Mouse (Mus musculus): ENCODE data around the gene Epb41l1. TPM values are rescaled to one million over a fixed set of nuclear protein-coding genes. Genes with fewer than 3 reads are reported as not detected.
A peak's percentile ranks its signal among the peaks of the same experiment; 100 is the strongest.
"Not testable (repeated sequence)": the region's sequence is repeated elsewhere in the genome, so short reads cannot be mapped to it uniquely, and the experiment has no call there.

The Epb41l1 gene
- polyA plus RNA-seq, 1 experiment from 2014 or later = 3.3 TPM

DNA sequence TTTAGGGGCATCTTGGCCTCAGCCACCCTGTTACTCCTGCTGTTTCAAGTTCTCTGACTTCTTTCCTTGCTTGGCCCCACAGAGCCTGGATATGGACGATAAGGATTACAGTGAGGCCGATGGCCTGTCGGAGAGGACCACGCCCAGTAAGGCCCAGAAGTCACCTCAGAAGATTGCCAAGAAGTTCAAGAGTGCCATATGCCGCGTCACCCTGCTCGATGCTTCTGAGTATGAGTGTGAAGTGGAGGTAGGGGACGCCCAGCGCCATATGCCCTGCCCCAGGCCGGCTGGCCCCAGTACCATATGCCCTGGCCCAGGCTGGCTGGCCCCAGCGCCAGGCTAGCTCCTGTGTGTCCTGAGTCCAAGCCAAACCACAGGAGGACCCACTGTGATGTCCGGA, 74.2 kb downstream of the Epb41l1 start:
- Histone ChIP-seq H3K27ac (no peak overlapping the region), H3K4me3 (replicated peaks) (no peak overlapping the region), H3K9me3 (no peaks in the 10 kb centered on the region), H3K4me1 (no peaks in the 10 kb centered on the region; the same call in 1 of the 2 replicates), H3K4me2 (no peak overlapping the region), H3K27me3 (replicated peaks) (no peaks in the 10 kb centered on the region), H3K9ac (no peak overlapping the region), H3K36me3 (peaks cover 18% of the 10 kb centered on the region; the same call in 1 of the 2 replicates)
- ATAC-seq (ENCODE audit: insufficient read depth, low FRiP score, low read depth) = peak; percentile 88
- 88% methylated on average over 12 of the region's 12 CpGs for WGBS

DNA sequence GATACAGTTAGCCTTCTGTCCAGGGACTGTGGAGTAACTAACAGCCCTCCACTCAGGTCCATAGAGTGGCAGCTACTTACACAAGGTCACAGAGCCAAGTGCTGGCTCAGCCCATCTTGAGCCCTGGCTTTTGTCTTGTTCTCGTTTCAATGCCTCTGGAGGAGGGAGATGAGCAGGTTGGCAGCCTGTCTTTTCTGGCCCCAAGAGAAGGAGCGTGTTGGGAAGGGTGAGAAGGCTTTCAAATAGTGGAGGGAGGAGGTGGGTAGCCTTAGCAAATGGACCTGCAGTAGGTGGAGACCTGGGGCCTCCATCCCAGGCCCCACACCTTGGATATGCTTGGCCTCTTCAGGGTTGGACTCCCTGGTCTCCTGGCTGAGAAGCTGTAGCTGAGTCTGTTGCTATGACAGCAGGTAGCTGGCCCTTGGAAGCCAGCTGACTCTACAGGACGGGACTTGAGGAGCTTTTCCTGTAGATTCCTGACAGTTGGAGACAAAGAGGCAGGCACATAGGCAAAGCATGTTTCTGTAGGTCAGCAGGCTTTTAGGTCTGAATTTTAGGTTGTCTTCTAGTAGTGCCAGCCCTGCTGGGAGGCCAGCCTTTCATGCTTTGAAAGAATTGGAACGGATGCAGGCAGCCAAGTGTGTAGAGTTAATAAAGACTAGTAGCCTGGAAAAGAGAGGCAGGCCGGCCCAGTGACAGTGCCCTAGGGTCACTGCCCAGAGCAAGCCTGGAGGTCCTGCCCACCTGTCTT, 76.3 kb downstream of the Epb41l1 start:
- H3K4me2 ChIP-seq = no peak overlapping the region
- no peak for ATAC-seq (ENCODE audit: insufficient read depth, low FRiP score, low read depth)
- no peaks in the 10 kb centered on the region for H3K27me3 ChIP-seq (replicated peaks)
- no peaks in the 10 kb centered on the region for H3K4me1 ChIP-seq
- 76% methylated on average over 5 of the region's 5 CpGs for WGBS
- H3K27ac ChIP-seq = no peak overlapping the region
- no peak overlapping the region for H3K4me3 ChIP-seq (replicated peaks)
- H3K9me3 ChIP-seq = no peaks in the 10 kb centered on the region
- no peak overlapping the region for H3K9ac ChIP-seq
- peaks cover 25% of the 10 kb centered on the region; the same call in 1 of the 2 replicates for H3K36me3 ChIP-seq

DNA sequence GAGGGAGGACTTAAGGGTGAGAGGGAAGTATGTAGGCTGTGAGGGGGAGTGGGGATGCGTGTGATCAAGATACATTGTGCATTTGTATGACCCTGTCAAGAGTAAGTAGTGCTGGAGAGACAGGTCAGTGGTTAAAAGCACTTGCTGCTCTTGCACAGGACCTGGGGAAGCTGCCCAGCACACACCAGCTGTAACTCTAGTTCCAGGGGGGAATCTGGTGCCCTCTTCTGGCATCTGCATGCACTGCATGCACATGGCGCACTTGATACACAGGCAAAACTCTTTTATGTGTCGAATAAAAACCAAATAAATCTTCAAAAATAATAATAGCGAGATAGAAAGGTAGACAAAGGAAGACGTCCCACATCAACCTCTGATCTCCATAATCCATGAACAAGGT, 77.2 kb downstream of the Epb41l1 start:
- Histone ChIP-seq H3K36me3 (peaks cover 25% of the 10 kb centered on the region; the same call in 1 of the 2 replicates), H3K27me3 (replicated peaks) (no peaks in the 10 kb centered on the region), H3K4me3 (replicated peaks) (no peak overlapping the region), H3K9me3 (no peaks in the 10 kb centered on the region), H3K4me2 (no peak overlapping the region), H3K27ac (no peak overlapping the region), H3K9ac (no peak overlapping the region), H3K4me1 (no peaks in the 10 kb centered on the region)
- no peak; the same call in 1 of the 2 replicates for ATAC-seq (ENCODE audit: insufficient read depth, low FRiP score, low read depth)
- 50% methylated on average over 5 of the region's 5 CpGs for WGBS

DNA sequence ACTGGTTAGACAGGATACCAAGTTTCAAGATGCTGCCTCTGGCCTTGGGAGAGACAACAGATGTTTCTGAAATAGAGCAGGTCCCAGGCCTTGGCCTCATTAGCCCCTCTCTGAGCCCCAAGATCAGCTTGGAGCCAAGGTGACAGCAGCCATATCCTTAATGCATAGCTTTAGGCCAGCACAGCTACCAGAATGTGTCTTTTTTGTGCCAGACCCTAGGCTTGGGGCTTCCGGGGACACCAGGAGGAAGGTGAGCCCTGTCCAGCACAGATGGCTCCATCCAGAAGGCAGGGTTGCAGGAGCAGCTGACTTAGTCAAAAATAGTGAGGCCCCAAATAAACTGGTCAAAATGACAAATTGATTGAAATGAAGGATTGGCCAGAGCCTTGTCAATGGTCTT, 80.3 kb downstream of the Epb41l1 start:
- Histone ChIP-seq H3K27me3 (replicated peaks) (no peaks in the 10 kb centered on the region), H3K27ac (no peak overlapping the region), H3K9ac (no peak overlapping the region), H3K4me3 (replicated peaks) (no peak overlapping the region), H3K9me3 (no peaks in the 10 kb centered on the region), H3K4me2 (no peak overlapping the region), H3K36me3 (peaks cover 25% of the 10 kb centered on the region; the same call in 1 of the 2 replicates), H3K4me1 (no peaks in the 10 kb centered on the region)
- WGBS = 91% methylated on average over 1 of the region's 1 CpGs
- ATAC-seq (ENCODE audit: insufficient read depth, low FRiP score, low read depth) = no peak

DNA sequence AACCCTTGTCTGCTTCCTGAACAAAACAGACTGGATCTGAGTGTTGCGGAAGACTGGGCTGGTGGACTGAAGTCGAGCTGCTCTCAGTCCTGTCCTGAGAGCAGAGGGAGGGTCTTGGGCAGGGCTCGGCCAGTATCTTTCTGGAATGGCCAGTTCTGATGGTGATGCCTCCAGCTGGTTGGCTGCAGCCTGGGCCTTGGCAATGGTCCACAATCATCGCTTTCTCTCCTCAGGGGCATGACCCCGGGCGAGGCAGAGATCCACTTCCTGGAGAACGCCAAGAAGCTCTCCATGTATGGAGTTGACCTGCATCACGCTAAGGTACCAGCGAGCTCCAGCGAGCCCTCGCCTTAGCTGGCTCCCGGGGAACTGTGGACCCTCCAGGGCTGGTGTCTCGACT, 84.8 kb downstream of the Epb41l1 start:
- Histone ChIP-seq H3K4me3 (replicated peaks) (no peak overlapping the region), H3K9ac (no peak overlapping the region), H3K9me3 (no peaks in the 10 kb centered on the region), H3K27me3 (replicated peaks) (no peaks in the 10 kb centered on the region), H3K27ac (no peak overlapping the region), H3K36me3 (peaks cover 24% of the 10 kb centered on the region), H3K4me1 (no peaks in the 10 kb centered on the region), H3K4me2 (no peak overlapping the region)
- 82% methylated on average over 13 of the region's 13 CpGs for WGBS
- ATAC-seq (ENCODE audit: insufficient read depth, low FRiP score, low read depth) = no peak

DNA sequence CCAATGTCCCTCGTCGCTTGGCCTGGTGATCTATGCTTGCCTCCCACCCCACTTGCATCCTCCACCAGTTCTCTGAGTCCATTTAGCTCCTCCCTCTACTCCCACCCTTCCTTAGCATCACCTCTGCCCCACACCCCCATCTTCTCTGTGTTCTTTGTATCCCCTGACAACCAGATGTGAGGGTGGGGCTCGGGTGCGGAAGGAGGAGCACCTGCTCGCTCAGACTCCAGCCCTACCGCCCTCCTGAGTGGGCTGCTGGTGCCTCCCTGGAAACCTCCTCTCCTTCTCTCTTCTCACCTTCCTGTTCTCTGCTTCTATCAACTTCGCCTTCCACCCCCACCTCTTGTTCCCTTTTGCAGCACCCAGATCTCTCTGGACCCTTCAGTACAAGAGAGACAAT, 91.3 kb downstream of the Epb41l1 start:
- Histone ChIP-seq H3K4me1 (no peaks in the 10 kb centered on the region), H3K27me3 (replicated peaks) (no peaks in the 10 kb centered on the region), H3K36me3 (peaks cover 26% of the 10 kb centered on the region), H3K9me3 (no peaks in the 10 kb centered on the region), H3K9ac (no peak overlapping the region), H3K4me3 (replicated peaks) (no peak overlapping the region), H3K27ac (no peak overlapping the region), H3K4me2 (no peak overlapping the region)
- WGBS = 71% methylated on average over 7 of the region's 7 CpGs
- ATAC-seq (ENCODE audit: insufficient read depth, low FRiP score, low read depth) = no peak

DNA sequence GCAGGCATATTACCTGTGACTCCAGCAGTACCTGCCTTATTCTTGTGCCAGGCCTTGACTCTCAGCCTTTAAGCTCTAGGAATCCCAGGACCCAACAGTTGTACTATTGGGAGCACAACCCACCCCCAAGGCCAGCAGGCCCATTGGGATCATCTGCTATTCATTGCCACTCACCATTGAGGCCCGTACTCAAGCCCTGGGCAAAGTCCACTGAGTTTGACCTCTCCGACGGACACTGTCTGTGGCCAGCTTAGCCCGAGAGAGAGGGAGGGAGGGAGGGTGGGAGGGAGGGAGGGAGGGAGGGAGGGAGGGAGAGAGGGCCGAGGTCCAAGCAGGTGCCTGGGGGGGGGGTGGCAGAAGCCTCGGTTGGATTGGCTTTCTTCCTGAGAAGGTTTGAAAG, 91.9 kb downstream of the Epb41l1 start:
- H3K4me2 ChIP-seq = no peak overlapping the region
- peaks cover 24% of the 10 kb centered on the region; the same call in 1 of the 2 replicates for H3K36me3 ChIP-seq
- no peaks in the 10 kb centered on the region for H3K4me1 ChIP-seq
- H3K4me3 ChIP-seq (replicated peaks) = no peak overlapping the region
- no peak for ATAC-seq (ENCODE audit: insufficient read depth, low FRiP score, low read depth)
- whole genome bisulfite sequencing = 63% methylated on average over 4 of the region's 6 CpGs
- H3K9ac ChIP-seq = no peak overlapping the region
- no peak overlapping the region for H3K27ac ChIP-seq
- H3K9me3 ChIP-seq = no peaks in the 10 kb centered on the region
- H3K27me3 ChIP-seq (replicated peaks) = no peaks in the 10 kb centered on the region

DNA sequence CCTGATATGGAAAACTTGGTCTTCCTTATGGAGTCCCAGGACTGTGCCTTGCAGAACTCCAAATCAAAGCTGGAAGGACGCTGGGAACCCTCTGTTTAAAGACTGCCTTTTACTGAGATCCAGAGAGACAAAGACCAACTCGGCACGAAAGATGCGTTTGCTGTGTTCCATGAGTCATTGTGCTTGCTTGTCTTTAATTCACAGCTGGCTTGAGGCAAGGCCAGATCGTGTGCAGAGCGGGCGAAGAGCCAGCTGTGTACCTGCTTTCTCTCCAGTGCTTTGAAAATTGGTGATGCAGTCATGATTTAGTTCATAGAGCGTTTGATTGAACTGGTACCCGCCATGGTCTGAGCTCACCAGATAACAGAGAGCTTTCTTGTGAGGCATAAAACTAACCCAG, 94.4 kb downstream of the Epb41l1 start:
- Histone ChIP-seq H3K4me2 (no peak overlapping the region), H3K27me3 (replicated peaks) (no peaks in the 10 kb centered on the region), H3K36me3 (peaks cover 14% of the 10 kb centered on the region; the same call in 1 of the 2 replicates), H3K9me3 (no peaks in the 10 kb centered on the region), H3K4me1 (no peaks in the 10 kb centered on the region), H3K9ac (no peak overlapping the region), H3K27ac (no peak overlapping the region), H3K4me3 (replicated peaks) (no peak overlapping the region)
- no peak for ATAC-seq (ENCODE audit: insufficient read depth, low FRiP score, low read depth)
- WGBS = 81% methylated on average over 9 of the region's 9 CpGs

DNA sequence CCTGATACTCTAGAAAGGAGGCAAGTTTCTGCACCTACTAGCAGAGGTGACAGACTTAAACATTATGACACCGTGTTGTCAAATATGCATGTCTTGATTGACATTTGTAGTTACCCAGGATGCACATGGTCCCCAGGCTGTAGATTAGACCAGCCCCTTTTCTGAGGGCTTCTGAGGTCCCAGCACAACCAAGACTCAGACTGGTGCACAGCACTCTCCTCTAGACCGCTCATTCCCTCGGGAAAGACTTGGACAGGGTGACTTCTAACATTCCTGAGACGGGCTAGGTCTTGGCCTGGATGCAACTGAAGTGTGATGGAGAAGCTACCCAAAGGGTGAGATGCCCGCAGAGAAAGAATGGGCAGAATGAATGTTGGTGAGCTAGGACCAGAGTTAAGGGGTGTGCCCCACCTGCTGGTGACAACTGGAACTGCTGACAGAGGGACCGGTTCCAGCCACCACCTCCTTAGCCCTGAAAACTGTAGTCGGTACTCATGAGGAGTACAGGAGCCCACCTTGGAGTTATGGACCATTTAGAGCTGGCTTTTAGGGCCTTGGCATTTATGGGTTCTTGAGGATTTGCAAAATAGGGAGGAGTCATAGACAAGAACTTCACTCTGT, 95.0 kb downstream of the Epb41l1 start:
- Histone ChIP-seq H3K4me1 (no peaks in the 10 kb centered on the region), H3K4me3 (replicated peaks) (no peak overlapping the region), H3K9me3 (no peaks in the 10 kb centered on the region), H3K27ac (no peak overlapping the region), H3K27me3 (replicated peaks) (no peaks in the 10 kb centered on the region), H3K9ac (no peak overlapping the region), H3K36me3 (peaks cover 11% of the 10 kb centered on the region; the same call in 1 of the 2 replicates), H3K4me2 (no peak overlapping the region)
- no peak for ATAC-seq (ENCODE audit: insufficient read depth, low FRiP score, low read depth)
- 19% methylated on average over 7 of the region's 7 CpGs for WGBS

DNA sequence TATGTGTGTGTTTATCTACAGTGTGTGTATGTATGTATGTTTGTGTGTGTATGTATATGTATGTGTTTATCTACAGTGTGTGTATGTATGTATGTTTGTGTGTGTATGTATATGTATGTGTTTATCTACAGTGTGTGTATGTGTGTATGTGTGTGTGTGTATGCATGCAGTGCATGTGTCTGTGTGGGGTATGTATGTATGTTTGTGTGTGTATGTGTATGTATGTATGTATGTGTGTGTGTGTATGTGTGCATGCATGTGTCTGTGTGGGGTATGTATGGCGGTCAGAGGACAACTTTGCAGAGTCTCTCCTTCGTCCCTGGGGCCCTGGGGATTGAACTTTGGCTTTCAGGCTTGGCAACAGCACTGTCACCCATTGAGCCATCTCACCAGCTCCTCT, 96.0 kb downstream of the Epb41l1 start:
- H3K9me3 ChIP-seq; H3K4me3 ChIP-seq (replicated peaks); H3K4me2 ChIP-seq; H3K9ac ChIP-seq; H3K27ac ChIP-seq; H3K27me3 ChIP-seq (replicated peaks); H3K4me1 ChIP-seq: not testable (repeated sequence)
- WGBS = 68% methylated on average over 2 of the region's 2 CpGs
- H3K36me3 ChIP-seq = peaks cover 10% of the 10 kb centered on the region; the same call in 1 of the 2 replicates
- peak; percentile 64; the same call in 1 of the 2 replicates for ATAC-seq (ENCODE audit: insufficient read depth, low FRiP score, low read depth)

DNA sequence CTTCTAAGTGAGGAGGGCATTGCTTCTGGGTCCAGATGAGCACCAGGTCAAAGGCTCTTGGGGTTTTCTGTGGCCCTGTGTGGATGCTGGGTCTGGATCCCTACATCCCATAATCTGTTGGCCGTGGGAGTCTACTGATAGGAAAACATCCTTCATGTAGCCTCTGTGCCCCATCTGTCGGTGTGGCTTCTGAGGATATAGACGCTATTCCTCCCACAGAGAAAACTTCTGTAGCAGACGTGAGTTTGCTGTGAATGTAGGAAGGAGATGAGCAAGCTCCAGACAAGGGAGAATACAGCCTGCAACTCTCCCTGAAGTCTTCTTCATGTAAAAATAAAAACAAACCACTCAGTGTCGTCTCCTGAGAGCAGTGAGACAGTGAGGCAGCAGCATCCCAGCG, 97.6 kb downstream of the Epb41l1 start:
- H3K4me3 ChIP-seq (replicated peaks) = no peak overlapping the region
- WGBS = 74% methylated on average over 6 of the region's 6 CpGs
- no peaks in the 10 kb centered on the region for H3K27me3 ChIP-seq (replicated peaks)
- H3K9me3 ChIP-seq = no peaks in the 10 kb centered on the region
- H3K36me3 ChIP-seq = peaks cover 7% of the 10 kb centered on the region; the same call in 1 of the 2 replicates
- no peak overlapping the region for H3K4me2 ChIP-seq
- no peak for ATAC-seq (ENCODE audit: insufficient read depth, low FRiP score, low read depth)
- no peak overlapping the region for H3K27ac ChIP-seq
- no peaks in the 10 kb centered on the region for H3K4me1 ChIP-seq
- H3K9ac ChIP-seq = no peak overlapping the region

DNA sequence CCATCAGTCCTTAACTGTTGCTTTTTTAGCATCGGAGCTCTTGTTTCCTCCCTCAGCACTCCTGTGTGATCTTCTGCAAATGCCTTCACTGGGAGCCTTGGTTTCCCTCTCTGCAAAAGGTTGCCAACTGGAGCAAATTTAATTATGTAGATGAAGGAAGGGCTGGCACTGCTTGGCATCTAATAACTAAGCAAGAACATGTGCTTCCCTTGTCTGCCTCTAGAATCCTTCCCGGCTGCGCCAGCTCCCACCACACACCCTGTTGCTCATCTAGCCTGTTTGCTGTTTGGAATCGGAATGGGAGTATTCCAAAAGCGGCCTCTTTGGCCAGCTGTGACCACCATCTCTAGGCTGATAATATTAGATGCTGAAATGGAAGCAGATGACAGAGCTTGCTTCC, 98.9 kb downstream of the Epb41l1 start:
- H3K9ac ChIP-seq = no peak overlapping the region
- no peak overlapping the region for H3K27ac ChIP-seq
- 89% methylated on average over 5 of the region's 5 CpGs for WGBS
- peaks cover 3% of the 10 kb centered on the region; the same call in 1 of the 2 replicates for H3K36me3 ChIP-seq
- H3K9me3 ChIP-seq = no peaks in the 10 kb centered on the region
- H3K27me3 ChIP-seq (replicated peaks) = no peaks in the 10 kb centered on the region
- H3K4me3 ChIP-seq (replicated peaks) = no peak overlapping the region
- no peak for ATAC-seq (ENCODE audit: insufficient read depth, low FRiP score, low read depth)
- H3K4me1 ChIP-seq = no peaks in the 10 kb centered on the region
- no peak overlapping the region for H3K4me2 ChIP-seq

Measured in stomach, embryonic 15.5 days (tissue).